Mouse (Mus musculus) MEL (cell line): ENCODE measurements around the gene Msmo1.

Source experiments
- BHLHE40 ChIP-seq: IDR thresholded peaks from 2 replicates; pipeline ENCODE4 v1.6.1; 2012; ENCODE audit warnings: low read depth, mild to moderate bottlenecking, inconsistent platforms, low read length, improper control_type of control experiment, borderline replicate concordance
- CTCF ChIP-seq, 3 experiments: IDR thresholded peaks in 2 of 3; conservative IDR thresholded peaks in 1 of 3; 2 replicates each; pipeline ENCODE4 v1.5.1; 2011 to 2012; ENCODE audit warnings: low read length in 3 of 3, low read depth in 2 of 3, mild to moderate bottlenecking in 2 of 3, improper control_type of control experiment in 1 of 3, inconsistent platforms in 1 of 3, mixed read lengths in 1 of 3, moderate library complexity in 1 of 3; ENCODE audit not compliant: control insufficient read depth in 1 of 3, insufficient read depth in 1 of 3, poor library complexity in 1 of 3, severe bottlenecking in 1 of 3
- EP300 ChIP-seq, 2 experiments: IDR thresholded peaks; 2 replicates each; pipeline ENCODE4 v1.6.1; 2011; ENCODE audit warnings: improper control_type of control experiment in 2 of 2, low read length in 2 of 2, low read depth in 1 of 2, mild to moderate bottlenecking in 1 of 2
- JUND ChIP-seq: IDR thresholded peaks from 2 replicates; pipeline ENCODE4 v1.6.1; 2011; ENCODE audit warnings: low read depth, mild to moderate bottlenecking, improper control_type of control experiment, low read length
- MXI1 ChIP-seq: IDR thresholded peaks from 2 replicates; pipeline ENCODE4 v1.6.1; 2011; ENCODE audit warnings: mild to moderate bottlenecking, low read depth, low read length, improper control_type of control experiment
- NELFE ChIP-seq: IDR thresholded peaks from 2 replicates; pipeline ENCODE4 v1.6.1; 2011; ENCODE audit warnings: low read depth, low read length, improper control_type of control experiment
- POLR2A ChIP-seq, 2 experiments: IDR thresholded peaks; 2 replicates each; pipeline ENCODE4 v1.6.1; 2011 to 2012; ENCODE audit warnings: low read length in 2 of 2, mild to moderate bottlenecking in 2 of 2, control low read depth in 1 of 2, improper control_type of control experiment in 1 of 2, low read depth in 1 of 2, moderate library complexity in 1 of 2; ENCODE audit not compliant: control insufficient read depth in 1 of 2, insufficient read depth in 1 of 2, poor library complexity in 1 of 2
- POLR2AphosphoS2 ChIP-seq: IDR thresholded peaks from 2 replicates; pipeline ENCODE4 v1.6.1; 2011; ENCODE audit warnings: low read length, improper control_type of control experiment
- TBP ChIP-seq: IDR thresholded peaks from 2 replicates; pipeline ENCODE4 v1.8.0; 2011; ENCODE audit warnings: low read depth, low read length, improper control_type of control experiment

DNA sequence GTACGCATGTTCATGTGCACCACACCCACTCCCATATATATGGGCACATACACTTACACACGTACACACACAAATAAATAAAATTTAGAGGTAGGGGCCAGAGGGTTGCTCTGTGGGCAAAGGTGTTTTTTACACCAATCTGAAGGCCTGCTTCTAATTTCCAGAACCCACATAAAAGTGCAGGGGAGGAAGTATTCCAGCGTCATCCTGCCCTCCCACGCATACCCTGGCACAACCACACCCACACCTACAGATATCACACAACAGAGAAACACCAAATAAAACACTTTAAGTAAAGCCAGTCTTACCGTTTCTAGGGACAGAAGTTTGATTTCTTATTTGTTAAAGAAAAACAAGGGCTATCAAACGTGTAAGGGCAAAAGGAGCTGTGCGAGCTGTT is 37.2 kb upstream of the Msmo1 start:
- TF ChIP-seq POLR2AphosphoS2 (no peak), TBP (no peak), NELFE (no peak), POLR2A (IDR thresholded peaks at IDR 0.05; ENCODE audit: control insufficient read depth in 1 of 2, insufficient read depth in 1 of 2, low read depth in 1 of 2, low read length in 2 of 2, poor library complexity in 1 of 2) (no peak), EP300 (IDR thresholded peaks at IDR 0.05; ENCODE audit: low read depth in 1 of 2, low read length in 2 of 2) (no peak), BHLHE40 (no peak), MXI1 (no peak), CTCF (IDR thresholded peaks at IDR 0.05 in 2 of 3, conservative IDR thresholded peaks at IDR 0.05 in 1 of 3; ENCODE audit: control insufficient read depth in 1 of 3, insufficient read depth in 1 of 3, low read depth in 2 of 3, low read length in 3 of 3, poor library complexity in 1 of 3, severe bottlenecking in 1 of 3) (no peak), JUND (no peak)
